Mouse (Mus musculus) midbrain, embryonic 14.5 days (tissue): Measurements from ENCODE around the gene Phldb2. TPM values are rescaled to one million over a fixed set of nuclear protein-coding genes. Genes with fewer than 3 reads are reported as not detected.
A peak's percentile ranks its signal among the peaks of the same experiment; 100 is the strongest.

Experiments
- ATAC-seq: fragments of 200-750 bp; cut with Nextera tagmentation; 2 replicates; pipeline ENCODE4 v1.8.0; 2017; ENCODE audit warnings: moderate number of reproducible peaks, moderate library complexity; ENCODE audit not compliant: low FRiP score, low TSS enrichment
- DNase-seq: peaks from one replicate; pipeline ENCODE4 v3.0.0-alpha.2; 2015
- H3K27ac ChIP-seq: fragments of 300-500 bp; sonication (generic); replicated peaks from 2 replicates; pipeline ENCODE4 v1.5.1; 2014; ENCODE audit warnings: mild to moderate bottlenecking, low read depth, low read length, moderate library complexity
- H3K27me3 ChIP-seq: fragments of 300-500 bp; sonication (generic); 2 replicates; pipeline ENCODE4 v1.6.1; 2014; ENCODE audit warnings: low read length, control low read depth, mixed read lengths; ENCODE audit not compliant: control insufficient read depth, insufficient read depth
- H3K36me3 ChIP-seq: fragments of 300-500 bp; sonication (generic); 2 replicates; pipeline ENCODE4 v1.6.1; 2014; ENCODE audit warnings: low read length, control low read depth; ENCODE audit not compliant: control insufficient read depth, insufficient read depth
- H3K4me1 ChIP-seq: fragments of 300-500 bp; sonication (generic); 2 replicates; pipeline ENCODE4 v1.6.1; 2014; ENCODE audit warnings: mild to moderate bottlenecking, antibody characterized with exemption, low read length, control low read depth; ENCODE audit not compliant: control insufficient read depth, insufficient read depth
- H3K4me2 ChIP-seq: fragments of 300-500 bp; sonication (generic); 2 replicates; pipeline ENCODE4 v1.6.1; 2014; ENCODE audit warnings: mild to moderate bottlenecking, low read length, moderate library complexity
- H3K4me3 ChIP-seq: fragments of 300-500 bp; sonication (generic); replicated peaks from 2 replicates; pipeline ENCODE4 v1.5.1; 2014; ENCODE audit warnings: low read depth, low read length
- H3K9ac ChIP-seq: fragments of 300-500 bp; sonication (generic); replicated peaks from 2 replicates; pipeline ENCODE4 v1.6.1; 2014; ENCODE audit warnings: mild to moderate bottlenecking, low read length, moderate library complexity
- H3K9me3 ChIP-seq: fragments of 300-500 bp; sonication (generic); 2 replicates; pipeline ENCODE4 v1.6.1; 2016; ENCODE audit warnings: low read length, control low read depth, mixed read lengths; ENCODE audit not compliant: control insufficient read depth
- WGBS: fragments of 180-500 bp; shearing (Covaris S2); extraction: QIAGEN DNeasy Blood & Tissue Kit; methylation state at CpG from one replicate; pipeline ENCODE4 v1.1.7; 2014; 5-methylcytosine and 5-hydroxymethylcytosine counted together
- polyA plus RNA-seq: library from polyadenylated mRNA; unstranded; fragments of >200 nt; fragmentation: Nextera tagmentation; extraction: Ambion mirVana; gene quantifications from 2 replicates; pipeline ENCODE4 v1.2.1, GENCODE M21; 2014

Phldb2 gene
- polyA plus RNA-seq: 4.0 and 6.4 TPM in 2 replicates

DNA sequence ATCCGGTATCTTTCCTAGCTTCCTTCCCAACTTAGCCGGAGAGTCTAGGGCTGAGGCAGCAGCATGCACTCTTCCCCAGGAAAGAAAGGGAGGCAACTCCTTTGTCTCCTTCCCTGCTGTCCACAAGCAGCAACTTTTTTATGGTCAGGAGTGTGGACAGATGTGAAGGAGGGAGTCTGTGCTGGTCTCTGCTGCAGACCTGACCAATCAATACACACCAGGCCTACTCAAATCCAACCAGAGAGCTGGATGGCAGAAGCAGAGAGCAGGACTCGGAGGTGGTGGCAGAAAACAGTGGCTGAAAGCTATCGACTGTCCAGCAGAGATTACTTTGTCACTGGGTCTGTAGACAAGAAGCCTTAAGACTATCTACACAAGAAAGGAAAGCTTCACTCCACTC, at the start of gene Phldb2:
TSS of gene Phldb2 (minus strand) at position 205 of the 400 bp plus-strand sequence.
- ATAC-seq: no peak
- 91% methylated on average over 4 of the region's 4 CpGs for WGBS
- Histone ChIP-seq H3K27me3 (no peaks in the 10 kb centered on the region), H3K36me3 (no peaks in the 10 kb centered on the region), H3K27ac (no peak within 1 kb of the TSS), H3K4me2 (no peak within 1 kb of the TSS), H3K9me3 (no peaks in the 10 kb centered on the region), H3K9ac (no peak within 1 kb of the TSS), H3K4me3 (no peak within 1 kb of the TSS), H3K4me1 (no peaks in the 10 kb centered on the region)
- no peak for DNase-seq

DNA sequence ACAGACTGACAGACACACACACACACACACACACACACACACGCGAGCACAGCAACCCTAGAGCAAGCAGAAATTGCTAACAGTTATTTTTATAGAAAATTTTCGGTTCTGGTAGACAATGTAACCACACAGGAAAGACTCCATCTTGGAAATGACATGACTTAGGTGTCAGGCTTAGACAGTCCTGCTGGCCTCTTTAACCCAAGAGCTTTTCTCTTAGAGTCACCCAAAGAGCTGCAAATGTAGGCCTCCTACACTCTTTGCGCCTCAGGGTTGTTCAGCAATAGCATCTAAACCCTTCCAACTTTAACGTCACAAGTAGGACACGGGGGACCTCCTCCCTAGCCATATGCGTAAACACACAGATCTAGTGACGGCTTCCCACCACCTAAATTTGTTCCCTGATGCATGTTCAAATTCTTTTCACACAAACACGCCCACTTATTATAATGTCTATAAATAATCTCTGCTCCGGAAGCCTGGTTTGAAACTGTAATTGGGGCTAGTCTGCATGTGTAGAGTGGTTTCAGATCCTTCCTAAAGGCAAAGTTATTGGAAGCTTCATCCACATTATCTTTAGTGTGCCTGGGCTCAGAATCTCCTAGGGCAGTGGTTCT, 48.3 kb upstream of the Phldb2 start:
- no peak for ATAC-seq
- Histone ChIP-seq H3K9me3 (no peaks in the 10 kb centered on the region), H3K4me2 (no peak overlapping the region), H3K36me3 (no peaks in the 10 kb centered on the region), H3K27ac (no peak overlapping the region), H3K9ac (no peak overlapping the region), H3K27me3 (no peaks in the 10 kb centered on the region), H3K4me1 (no peaks in the 10 kb centered on the region), H3K4me3 (no peak overlapping the region)
- no peak for DNase-seq
- WGBS: 91% methylated on average over 10 of the region's 10 CpGs

DNA sequence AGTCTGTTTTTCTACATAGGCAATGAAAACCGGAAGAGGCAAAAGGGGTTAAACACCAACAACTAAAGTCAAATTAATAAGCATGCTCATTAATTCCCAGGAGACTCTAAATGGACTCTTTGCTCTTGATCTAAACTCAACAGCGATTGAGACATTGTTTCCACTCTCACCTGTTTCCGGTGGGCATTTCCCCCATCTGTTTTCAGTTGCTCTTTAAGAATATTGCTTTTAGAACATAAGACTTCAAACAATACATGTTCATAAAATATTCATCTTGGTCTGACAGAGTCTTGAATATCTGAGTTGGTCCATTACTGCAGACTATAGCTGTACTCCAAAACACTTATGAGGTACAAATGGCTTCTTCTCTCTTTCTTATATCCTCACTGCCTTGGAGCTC, 47.6 kb upstream of the Phldb2 start:
- DNase-seq (no peak), ATAC-seq (no peak)
- H3K4me1 ChIP-seq: no peaks in the 10 kb centered on the region
- H3K9ac ChIP-seq: no peak overlapping the region
- H3K4me2 ChIP-seq: no peak overlapping the region
- H3K9me3 ChIP-seq: no peaks in the 10 kb centered on the region
- H3K27ac ChIP-seq: no peak overlapping the region
- no peaks in the 10 kb centered on the region for H3K27me3 ChIP-seq
- H3K36me3 ChIP-seq: no peaks in the 10 kb centered on the region
- H3K4me3 ChIP-seq: no peak overlapping the region
- 82% methylated on average over 3 of the region's 3 CpGs for WGBS

DNA sequence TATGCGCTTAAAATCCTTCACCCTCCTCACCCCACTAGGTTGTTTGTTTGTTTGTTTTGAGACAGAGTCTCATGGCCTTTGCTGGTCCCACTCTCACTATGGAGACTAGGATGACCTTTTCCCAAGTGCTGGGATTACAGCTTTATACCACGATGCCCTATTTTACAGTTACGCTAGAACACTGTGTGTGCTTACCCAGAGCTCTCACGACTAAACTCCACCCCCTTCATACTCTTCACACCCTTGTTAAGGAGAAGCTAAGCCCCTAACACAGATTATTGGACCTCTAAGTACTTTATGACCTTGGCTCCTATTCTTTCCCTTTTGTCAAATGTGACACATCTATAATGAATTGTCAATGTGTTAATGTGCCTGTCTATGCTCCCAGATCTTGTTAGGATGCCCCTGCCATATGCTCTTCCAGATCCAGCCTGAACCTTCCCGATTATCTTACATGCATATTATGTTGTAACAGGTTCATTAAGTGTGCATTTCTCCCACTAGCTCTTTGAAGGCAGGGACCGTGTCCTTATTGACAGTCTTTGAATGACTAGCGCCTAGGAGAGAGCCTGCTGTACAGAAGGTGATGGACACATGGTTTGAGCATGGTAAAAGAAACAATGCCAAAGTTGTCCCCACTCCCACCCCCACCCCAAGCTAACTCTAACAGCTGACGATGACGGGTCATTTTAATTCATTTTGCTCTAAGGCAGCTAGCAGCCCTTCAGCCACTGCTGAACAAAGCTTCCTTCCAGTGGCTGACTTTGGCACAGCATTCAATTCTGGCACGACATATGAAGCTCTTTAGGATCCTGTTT, 46.2 kb upstream of the Phldb2 start:
- ATAC-seq (peak; percentile 71), DNase-seq (peak; percentile 60)
- H3K4me2 ChIP-seq: no peak overlapping the region
- no peak overlapping the region for H3K9ac ChIP-seq
- H3K27ac ChIP-seq: no peak overlapping the region
- H3K9me3 ChIP-seq: no peaks in the 10 kb centered on the region
- H3K4me1 ChIP-seq: no peaks in the 10 kb centered on the region
- H3K27me3 ChIP-seq: no peaks in the 10 kb centered on the region
- no peak overlapping the region for H3K4me3 ChIP-seq
- no peaks in the 10 kb centered on the region for H3K36me3 ChIP-seq
- WGBS: 28% methylated on average over 10 of the region's 10 CpGs

DNA sequence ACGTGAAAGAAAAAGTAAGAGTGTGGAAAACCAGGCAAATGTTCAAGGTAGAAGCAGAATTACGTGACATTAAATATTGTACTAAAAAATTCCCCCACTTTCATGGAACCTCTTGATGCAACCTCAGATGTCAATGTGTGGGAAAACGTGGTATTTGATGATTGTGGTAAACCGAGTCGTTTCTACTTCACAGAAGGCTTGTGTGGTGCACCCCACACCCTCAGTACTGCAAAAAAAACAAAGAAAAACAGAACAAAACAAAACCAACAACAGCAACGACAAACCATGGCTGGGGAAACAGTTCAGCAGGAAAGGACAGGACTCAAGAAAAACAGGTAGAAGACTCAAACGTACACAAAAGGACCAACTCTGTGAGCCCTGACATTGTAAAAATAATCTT, 44.8 kb upstream of the Phldb2 start:
- no peak overlapping the region for H3K4me2 ChIP-seq
- no peaks in the 10 kb centered on the region for H3K4me1 ChIP-seq
- no peaks in the 10 kb centered on the region for H3K36me3 ChIP-seq
- H3K27ac ChIP-seq: no peak overlapping the region
- H3K9me3 ChIP-seq: no peaks in the 10 kb centered on the region
- 82% methylated on average over 7 of the region's 7 CpGs for WGBS
- H3K27me3 ChIP-seq: no peaks in the 10 kb centered on the region
- ATAC-seq (no peak), DNase-seq (no peak)
- H3K4me3 ChIP-seq: no peak overlapping the region
- H3K9ac ChIP-seq: no peak overlapping the region

DNA sequence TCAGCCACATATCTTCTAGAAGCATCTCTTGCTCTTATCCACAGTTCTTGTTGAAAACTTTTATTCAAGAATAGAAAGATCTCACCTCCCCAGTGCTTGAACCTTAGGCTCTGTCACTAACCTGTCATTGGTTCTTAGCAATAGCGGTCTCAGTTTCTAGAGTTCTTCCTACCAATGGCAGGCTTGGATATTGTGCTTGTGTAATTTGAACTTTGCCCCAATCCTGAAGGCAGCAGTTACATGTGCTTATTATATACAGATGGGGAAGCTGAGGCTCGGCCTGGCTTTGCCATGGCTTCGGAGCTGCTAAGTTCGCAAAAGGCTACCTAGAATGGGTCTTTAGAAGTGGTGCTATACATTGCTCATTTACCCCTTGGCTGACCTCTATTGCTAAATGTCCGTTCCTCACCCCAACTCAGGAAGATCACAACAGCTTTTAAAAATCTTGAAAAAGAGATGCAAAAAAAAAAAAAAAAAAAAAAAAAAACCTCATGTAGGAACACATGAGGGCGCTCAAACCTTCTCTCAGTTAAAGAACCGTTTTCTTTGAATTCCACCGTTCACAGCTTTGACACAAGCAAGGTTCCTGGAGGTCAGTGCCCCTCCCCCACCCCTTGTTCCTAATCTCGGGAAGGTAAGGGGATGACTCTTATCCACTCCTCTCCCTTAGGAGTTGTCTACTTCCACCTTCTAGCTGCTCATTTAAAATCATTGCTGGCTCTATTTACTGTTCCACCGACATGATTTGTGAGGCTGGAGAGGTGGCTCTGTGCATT, 37.7 kb upstream of the Phldb2 start:
- 0 out of 2 replicates have a peak, but pooled peaks have one; percentile 6 for ATAC-seq
- Histone ChIP-seq H3K27me3 (no peaks in the 10 kb centered on the region), H3K36me3 (no peaks in the 10 kb centered on the region), H3K4me2 (no peak overlapping the region), H3K4me1 (no peaks in the 10 kb centered on the region), H3K9me3 (no peaks in the 10 kb centered on the region), H3K27ac (no peak overlapping the region), H3K4me3 (no peak overlapping the region), H3K9ac (no peak overlapping the region)
- peak; percentile 61 for DNase-seq
- 50% methylated on average over 10 of the region's 10 CpGs for WGBS

DNA sequence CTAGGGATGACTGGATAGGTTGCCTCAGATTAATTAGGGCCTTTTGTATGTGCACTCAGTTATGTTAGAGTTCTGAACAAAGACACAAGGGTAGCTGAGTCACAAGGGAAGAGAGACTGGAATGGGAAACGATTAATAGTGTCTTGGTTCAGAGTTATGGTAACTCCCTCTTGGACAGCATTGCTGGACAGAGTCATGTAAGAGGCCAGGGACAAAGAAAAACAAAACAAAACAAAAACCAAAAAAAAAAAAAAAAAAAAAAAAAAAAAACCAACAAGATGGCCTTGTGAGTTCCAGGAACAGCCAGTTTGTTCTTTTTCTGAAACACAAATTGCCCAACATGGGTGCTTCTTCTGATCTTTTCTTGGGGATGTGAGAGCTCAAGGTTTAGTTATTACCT, 32.8 kb upstream of the Phldb2 start:
- Histone ChIP-seq H3K4me1 (peaks cover 2% of the 10 kb centered on the region; the same call in 1 of the 2 replicates), H3K9ac (no peak overlapping the region), H3K27ac (no peak overlapping the region), H3K4me3 (no peak overlapping the region), H3K9me3 (no peaks in the 10 kb centered on the region), H3K36me3 (no peaks in the 10 kb centered on the region), H3K4me2 (no peak overlapping the region), H3K27me3 (no peaks in the 10 kb centered on the region)
- DNase-seq: no peak
- no peak for ATAC-seq
- WGBS: 73% methylated on average over 1 of the region's 1 CpGs

DNA sequence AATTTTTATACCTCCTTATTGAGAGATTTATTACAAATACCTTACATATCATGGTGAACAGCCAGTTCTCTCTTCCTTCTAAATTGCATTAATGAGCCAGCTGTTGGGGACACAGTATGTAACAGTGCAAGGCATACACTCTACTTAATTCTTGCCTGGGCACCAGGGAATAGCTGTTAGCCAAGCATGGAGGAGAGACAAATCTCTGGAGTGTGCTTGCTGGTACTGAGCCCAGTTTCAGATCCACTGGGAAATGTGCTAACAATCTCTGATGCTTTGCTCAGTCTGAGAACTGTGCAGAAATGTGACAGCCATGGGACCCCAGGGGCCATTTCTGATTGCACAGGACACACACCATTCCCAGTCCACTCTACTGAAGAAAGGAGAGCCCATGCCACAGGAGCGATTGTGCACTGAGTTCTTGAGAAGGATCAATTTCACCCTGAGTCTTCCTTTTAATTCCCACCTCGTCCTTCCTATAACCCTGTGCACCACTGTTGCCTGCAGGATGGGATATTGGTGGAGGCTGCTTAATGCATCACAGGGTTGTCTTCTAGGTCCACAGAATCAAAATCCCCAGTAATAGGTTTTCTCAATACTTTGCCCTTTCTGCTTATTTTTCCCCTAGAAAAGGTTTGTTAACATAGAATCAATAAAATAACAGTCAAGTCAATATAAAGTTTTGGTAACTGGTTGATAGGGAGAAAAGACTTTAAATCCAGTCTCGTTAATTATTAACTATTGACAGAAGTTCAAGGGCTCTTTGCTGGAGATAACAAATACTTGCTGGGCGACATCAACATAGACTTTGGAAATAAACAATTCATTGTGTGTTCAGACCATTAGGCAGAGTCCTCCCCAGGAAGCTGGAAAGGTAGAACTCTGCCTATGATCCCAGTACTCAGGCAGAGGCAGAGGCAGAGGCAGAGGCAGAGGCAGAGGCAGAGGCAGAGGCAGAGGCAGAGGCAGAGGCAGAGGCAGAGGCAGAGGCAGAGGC, 31.5 kb upstream of the Phldb2 start:
- ATAC-seq (peak; percentile 37), DNase-seq (peak; percentile 38)
- Histone ChIP-seq H3K27ac (peak overlapping the region; percentile 41; the same call in 1 of the 2 replicates), H3K4me2 (no peak overlapping the region), H3K36me3 (no peaks in the 10 kb centered on the region), H3K4me1 (peaks cover 2% of the 10 kb centered on the region; the same call in 1 of the 2 replicates), H3K9me3 (no peaks in the 10 kb centered on the region), H3K27me3 (no peaks in the 10 kb centered on the region), H3K9ac (no peak overlapping the region), H3K4me3 (no peak overlapping the region)
- WGBS: 80% methylated on average over 4 of the region's 4 CpGs
